Mouse (Mus musculus) heart, postnatal 10 days (tissue): ENCODE results near the gene Med27. TPM values are rescaled to one million over a fixed set of nuclear protein-coding genes. Genes with fewer than 3 reads are reported as not detected.

Experiments used
- DNase-seq, 2 experiments: peaks; one replicate each; pipeline ENCODE4 v3.0.0; 2021
- intact Hi-C: fragments of 180-260 bp; cut with DNase I; formaldehyde crosslinking; loops from one replicate; pipeline ENCODE4 v1.15.1; 2025
- microRNA-seq, 2 experiments: library from miRNA; unstranded; fragments of <30 nt; microRNA quantifications; one replicate each; pipeline ENCODE4 v1.2.0; 2022
- total RNA-seq, 2 experiments: library from RNA; stranded (reverse); gene quantifications; 2 replicates each; pipeline ENCODE4 v1.2.3; 2021

Med27 gene
- total RNA-seq, 2 experiments from 2014 or later: 18.9 to 23.3 TPM

DNA sequence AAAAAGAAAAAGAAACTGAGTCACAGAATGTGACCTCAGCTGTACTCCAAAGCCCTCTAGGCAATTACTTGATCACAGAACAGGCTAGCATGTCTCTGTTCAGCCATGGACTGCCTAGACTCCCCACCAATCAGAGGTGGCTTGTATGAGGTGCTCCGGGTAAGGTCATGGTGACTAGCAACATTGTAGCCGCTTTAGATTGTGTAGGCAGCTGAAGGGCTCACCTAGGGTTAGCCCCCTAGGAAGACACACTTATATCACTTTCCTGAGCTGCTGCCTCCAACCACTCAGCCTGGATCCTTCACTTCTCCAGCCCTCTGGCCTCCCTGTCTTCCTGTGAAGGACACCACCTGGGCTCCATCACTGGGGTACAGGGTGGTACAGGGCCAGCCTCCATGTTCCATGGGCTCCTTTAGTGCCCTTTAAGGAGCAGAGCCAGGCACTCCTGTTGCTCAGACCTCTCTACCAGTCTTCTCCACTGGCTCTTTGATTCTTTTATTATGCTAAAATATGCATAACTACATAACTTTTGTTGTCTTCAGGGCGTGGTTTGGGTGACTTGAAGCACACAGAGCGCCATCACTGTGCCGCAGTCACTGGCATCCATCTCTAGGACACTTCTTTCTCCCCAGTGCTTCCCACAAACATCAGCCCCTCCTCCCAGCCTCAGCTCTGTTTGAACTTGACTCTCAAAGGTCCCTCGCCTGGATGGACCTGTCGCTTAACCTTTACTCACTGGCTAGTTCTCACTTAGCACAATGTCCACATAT, 205.4 kb downstream of the Med27 start:
- DNase-seq: no peak
- intact Hi-C loops: loop anchor here (5.0 kb wide), 2 partner anchors 335 to 350 kb away; no protein-coding TSS in a partner anchor

GRCm38 (mm10) chr2:29553945-29554634, 207.5 kb downstream of the Med27 start:
- DNase-seq: peak; percentile 40 to 73
- intact Hi-C loops: loop anchor here (5.0 kb wide), 2 partner anchors 337 to 352 kb away; no protein-coding TSS in a partner anchor

DNA sequence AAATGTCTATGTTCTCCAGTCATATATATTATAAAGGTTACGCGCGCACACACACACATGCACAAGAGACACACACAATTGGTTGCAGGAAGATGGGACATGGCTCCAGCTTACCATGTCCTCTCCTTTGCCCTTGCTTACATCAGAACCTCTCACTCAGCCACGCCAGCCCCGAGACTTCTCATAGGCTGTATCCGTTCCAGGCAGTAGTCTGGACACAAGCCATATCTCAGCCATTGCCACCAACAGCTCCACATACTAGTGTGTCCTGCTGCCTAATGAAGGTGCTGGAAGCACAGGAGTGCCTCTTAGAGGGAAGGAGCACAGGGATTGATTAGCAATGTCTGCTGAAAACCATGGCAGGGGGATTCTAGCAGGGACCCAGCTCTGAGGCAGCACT, 211.9 kb downstream of the Med27 start:
- peak; percentile 49 to 58 for DNase-seq
- intact Hi-C loops: no loop called here

- intact Hi-C loops: no loop called here
- no peak for DNase-seq
Measured at GRCm38 (mm10) chr2:29559955-29560354, 213.3 kb downstream of the Med27 start.

GRCm38 (mm10) chr2:29561468-29561867, 214.8 kb downstream of the Med27 start:
- no peak for DNase-seq
- intact Hi-C loops: no loop called here

- intact Hi-C loops: no loop called here
Measured at GRCm38 (mm10) chr2:29563986-29564385, 217.4 kb downstream of the Med27 start.

GRCm38 (mm10) chr2:29565570-29566433, 219.2 kb downstream of the Med27 start:
- intact Hi-C loops: no loop called here
- no peak for DNase-seq

More at GRCm38 (mm10) chr2:29563986-29564385, 217.4 kb downstream of the Med27 start:
- peak; percentile 30 to 37 for DNase-seq

GRCm38 (mm10) chr2:29571921-29572700, 225.5 kb downstream of the Med27 start:
- intact Hi-C loops: no loop called here
- no peak for DNase-seq

- no peak for DNase-seq
- intact Hi-C loops: no loop called here
Measured at GRCm38 (mm10) chr2:29572811-29573427, 226.3 kb downstream of the Med27 start.

DNA sequence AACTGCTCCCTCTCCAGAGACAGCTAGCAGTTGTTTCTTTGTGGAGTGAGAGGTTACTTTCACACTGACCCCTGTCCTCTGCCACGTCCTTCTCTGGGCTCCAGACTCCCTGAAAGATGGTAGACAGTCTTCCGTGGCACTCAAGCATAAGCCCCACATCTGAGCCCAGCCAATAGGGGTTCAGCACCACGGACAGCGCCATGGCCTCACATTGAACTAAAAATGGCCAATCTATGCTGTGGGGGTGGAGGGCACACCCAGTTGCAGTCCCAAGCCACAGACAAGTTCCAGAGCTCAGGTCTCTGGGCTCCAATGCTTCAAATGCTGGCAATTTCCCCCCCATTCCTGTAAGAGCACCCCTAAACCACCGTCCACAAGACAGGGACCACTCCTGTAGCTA, 227.0 kb downstream of the Med27 start:
- DNase-seq: peak; percentile 63 to 78
- intact Hi-C loops: no loop called here

DNA sequence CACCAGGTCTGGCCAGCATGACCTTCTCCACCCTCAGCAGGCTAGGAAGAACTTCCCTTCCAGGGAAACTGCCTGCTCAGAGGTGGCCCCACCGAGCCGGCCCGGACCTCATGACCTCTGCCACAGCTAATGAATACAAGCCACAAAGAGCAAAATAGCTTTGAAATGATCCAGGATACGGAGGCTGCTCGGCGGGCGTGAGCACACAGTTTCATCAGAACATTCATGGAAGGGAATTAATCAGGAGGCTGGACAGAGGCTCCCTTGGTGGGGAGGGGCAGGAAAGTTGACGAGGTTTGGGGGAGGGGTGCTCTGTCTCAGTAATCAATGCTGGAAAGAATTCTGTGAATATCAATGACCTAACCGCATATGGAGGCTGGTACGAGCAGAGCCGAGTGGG, 227.6 kb downstream of the Med27 start:
- DNase-seq: no peak
- intact Hi-C loops: no loop called here

Small RNA genes lying within 50 kb of the gene (microRNA-seq; reads per million reads assigned to microRNA genes)
- gene Mir133c: 0 reads per million in 2 experiments

Other genes with a start within 250 kb of the Med27 start
- gene Setx, start 222.6 kb upstream of the Med27 start, total RNA-seq: 10 to 100 TPM; 35.8 to 40.8 TPM
- gene Ntng2, start 93.8 kb upstream of the Med27 start, total RNA-seq: 1 to 10 TPM; 3.0 to 3.4 TPM